Mouse (Mus musculus): ENCODE data around the gene Hvcn1.

Gene Hvcn1

DNA sequence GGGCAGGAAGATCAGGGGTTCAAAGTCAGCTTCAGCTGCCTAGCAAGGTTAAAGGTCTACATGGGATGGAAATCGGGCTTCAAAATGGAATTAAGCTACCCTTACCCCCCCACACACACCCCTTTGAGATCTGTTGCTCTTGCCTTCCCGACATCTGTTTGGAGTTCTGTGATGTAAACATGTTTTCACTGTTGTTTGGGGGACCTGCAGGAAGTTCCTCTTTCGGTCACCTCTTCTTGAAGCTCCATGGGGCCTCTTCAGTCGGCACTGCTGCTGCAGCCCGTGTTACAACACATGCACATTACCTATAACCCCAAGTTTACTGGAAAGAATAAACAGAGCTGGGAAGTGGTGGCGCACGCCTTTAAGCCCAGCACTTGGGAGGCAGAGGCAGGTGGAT is 60.5 kb downstream of the Hvcn1 start:
- DNase-seq (ENCODE audit: low read depth, low spot score), result no peak

GRCm38 (mm10) chr5:122267899-122268298 is 61.3 kb downstream of the Hvcn1 start:
- peak; percentile 80 for DNase-seq (ENCODE audit: low read depth, low spot score)

GRCm38 (mm10) chr5:122268858-122269604 is 62.4 kb downstream of the Hvcn1 start:
- DNase-seq (ENCODE audit: low read depth, low spot score), result no peak

DNA sequence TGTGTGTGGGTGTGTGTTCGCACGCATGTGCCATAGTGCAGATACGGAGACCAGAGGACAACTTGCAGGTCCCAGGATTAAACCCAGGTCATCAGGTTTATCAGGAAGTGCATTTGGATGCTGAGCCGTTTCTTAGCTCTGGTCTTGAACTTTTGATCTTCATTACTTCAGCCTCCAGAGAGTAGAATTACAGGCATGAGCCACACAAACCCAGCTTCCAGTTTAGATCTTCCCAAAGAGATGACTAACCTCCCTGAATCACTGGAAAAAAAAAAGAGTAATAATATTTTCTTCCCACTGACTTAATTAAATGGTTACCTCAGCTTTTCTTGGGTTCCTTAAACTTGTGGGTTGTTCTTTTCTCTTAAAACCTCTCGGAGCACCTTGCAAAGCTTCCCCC is 66.2 kb downstream of the Hvcn1 start:
- DNase-seq (ENCODE audit: low read depth, low spot score), result no peak

DNA sequence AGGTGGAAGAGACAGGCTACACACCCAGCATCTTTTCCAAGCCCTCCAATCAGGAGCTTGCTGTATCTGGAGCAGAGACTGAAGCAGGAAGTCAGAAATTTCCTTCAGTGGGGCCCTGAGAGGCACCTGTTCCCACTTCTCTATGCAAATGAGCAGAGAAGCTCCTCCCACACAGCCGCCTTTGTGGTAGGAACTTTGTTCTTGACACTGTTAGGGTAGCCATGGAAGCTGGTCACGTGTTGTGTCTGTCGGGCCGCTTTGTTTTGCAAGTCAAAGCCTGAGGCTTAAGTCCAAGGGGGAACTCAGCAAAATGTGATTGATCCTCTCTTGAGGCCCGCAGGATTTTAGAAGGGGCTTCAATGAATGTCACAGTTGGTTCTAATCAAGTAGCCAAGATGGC is 68.2 kb downstream of the Hvcn1 start:
- DNase-seq (ENCODE audit: low read depth, low spot score), result no peak

DNA sequence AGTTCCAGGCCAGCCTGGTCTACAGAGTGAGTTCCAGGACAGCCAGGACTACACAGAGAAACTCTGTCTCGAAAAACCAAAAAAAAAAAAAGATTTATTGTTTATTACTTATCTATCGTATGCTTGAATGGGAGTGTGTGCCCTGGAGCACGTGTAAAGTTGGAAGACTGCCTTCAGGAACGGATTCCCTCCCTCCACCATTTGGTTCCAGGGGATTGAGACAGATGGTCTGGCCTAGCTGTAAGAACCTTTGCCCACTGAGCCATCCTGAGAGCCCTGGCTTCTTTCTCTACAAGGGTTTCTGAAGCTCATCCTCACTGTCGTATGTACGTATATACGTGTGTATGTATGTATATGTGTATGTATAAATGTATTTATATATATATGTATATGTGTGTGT is 72.3 kb downstream of the Hvcn1 start:
- peak; percentile 92 for DNase-seq (ENCODE audit: low read depth, low spot score)

- no peak for DNase-seq (ENCODE audit: low read depth, low spot score)
Observed at GRCm38 (mm10) chr5:122279799-122280421, 73.3 kb downstream of the Hvcn1 start.

GRCm38 (mm10) chr5:122280422-122280826 is 73.8 kb downstream of the Hvcn1 start:
- DNase-seq (ENCODE audit: low read depth, low spot score), result no peak

GRCm38 (mm10) chr5:122280827-122281462 is 74.3 kb downstream of the Hvcn1 start:
- DNase-seq (ENCODE audit: low read depth, low spot score), result peak; percentile 63

- DNase-seq (ENCODE audit: low read depth, low spot score), result no peak
Observed at GRCm38 (mm10) chr5:122283828-122284182, 77.2 kb downstream of the Hvcn1 start.

DNA sequence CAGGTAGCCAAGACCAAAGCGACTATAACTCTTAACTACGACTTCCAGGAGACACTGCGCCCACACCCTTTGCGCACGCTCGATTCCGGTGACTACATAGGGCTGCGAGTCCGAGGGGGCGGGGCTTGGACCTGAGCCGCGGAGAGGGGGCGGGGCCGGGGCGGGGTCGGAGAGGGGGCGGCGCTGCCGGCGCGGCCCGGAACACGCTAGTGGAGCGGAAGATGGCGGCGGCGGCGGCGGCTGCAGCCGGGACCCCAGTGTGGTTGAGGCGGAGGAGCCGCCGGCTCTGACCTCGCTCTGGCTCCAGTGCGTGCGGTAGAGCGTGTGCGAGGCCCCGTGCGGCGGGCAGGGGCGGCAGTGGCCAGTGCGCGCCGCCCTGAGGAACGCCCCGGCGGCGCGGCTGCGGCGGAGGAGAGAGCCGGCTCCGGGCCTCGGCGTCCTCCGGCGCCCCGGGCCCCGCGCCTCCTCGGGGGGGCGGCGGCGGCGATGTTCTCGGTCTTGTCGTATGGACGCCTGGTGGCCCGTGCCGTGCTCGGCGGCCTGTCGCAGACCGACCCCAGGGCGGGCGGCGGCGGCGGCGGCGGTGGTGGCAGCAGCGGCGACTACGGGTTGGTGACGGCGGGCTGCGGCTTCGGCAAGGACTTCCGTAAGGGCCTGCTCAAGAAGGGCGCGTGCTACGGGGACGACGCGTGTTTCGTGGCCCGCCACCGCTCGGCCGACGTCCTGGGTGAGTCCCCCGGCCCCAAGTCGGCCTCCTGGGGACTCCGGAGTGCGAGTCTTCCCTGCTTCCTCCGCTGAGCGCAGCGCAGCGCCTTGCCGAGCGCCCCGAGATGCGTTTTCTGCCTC is 77.8 kb downstream of the Hvcn1 start, which contains the start of gene Pptc7:
Gene Pptc7, plus strand, starts transcription at position 183 of the 846 bp plus-strand sequence.
- DNase-seq (ENCODE audit: low read depth, low spot score), result peak; percentile 97

GRCm38 (mm10) chr5:122285029-122285766 is 78.6 kb downstream of the Hvcn1 start:
- DNase-seq (ENCODE audit: low read depth, low spot score), result peak; percentile 79

DNA sequence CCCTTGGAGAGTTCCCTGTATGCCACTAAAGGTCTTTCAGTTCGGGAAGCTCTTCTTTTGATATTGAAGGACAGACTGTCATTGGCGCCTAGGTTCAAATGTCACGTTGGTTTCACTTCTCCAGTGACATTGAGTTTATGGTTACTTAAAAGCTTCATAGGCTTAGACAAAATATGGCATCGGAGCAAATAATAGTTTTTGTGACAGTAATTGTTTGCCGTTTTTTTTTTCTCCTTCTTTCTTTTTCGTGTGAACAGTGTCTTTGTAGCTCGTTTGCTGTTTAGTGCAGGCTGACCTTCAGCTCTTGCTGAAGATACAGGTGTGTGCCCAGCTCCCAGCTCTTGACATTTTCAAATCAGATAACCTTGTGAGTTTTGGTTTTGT is 79.2 kb downstream of the Hvcn1 start:
- DNase-seq (ENCODE audit: low read depth, low spot score), result no peak

GRCm38 (mm10) chr5:122286191-122286590 is 79.6 kb downstream of the Hvcn1 start:
- DNase-seq (ENCODE audit: low read depth, low spot score), result no peak

DNA sequence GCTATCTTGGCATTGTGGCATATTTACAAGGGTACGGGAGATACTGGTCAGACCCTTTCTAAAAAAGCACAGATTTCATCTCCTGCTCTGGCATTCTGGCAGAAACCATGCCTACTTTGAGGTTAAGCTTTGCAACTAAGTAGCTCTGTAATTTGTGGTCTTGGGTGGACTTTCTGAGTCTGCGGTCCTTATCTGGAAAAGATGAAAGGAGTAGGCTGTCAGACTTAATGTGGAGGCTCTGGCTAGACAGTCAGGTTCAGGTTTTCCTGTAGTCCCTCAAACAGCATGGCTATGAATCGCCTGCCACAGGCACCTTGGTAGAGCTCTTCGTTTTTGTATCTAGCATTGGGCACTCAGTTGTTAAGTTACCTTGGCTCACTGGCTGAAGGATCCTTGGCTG is 80.4 kb downstream of the Hvcn1 start:
- DNase-seq (ENCODE audit: low read depth, low spot score), result no peak

DNA sequence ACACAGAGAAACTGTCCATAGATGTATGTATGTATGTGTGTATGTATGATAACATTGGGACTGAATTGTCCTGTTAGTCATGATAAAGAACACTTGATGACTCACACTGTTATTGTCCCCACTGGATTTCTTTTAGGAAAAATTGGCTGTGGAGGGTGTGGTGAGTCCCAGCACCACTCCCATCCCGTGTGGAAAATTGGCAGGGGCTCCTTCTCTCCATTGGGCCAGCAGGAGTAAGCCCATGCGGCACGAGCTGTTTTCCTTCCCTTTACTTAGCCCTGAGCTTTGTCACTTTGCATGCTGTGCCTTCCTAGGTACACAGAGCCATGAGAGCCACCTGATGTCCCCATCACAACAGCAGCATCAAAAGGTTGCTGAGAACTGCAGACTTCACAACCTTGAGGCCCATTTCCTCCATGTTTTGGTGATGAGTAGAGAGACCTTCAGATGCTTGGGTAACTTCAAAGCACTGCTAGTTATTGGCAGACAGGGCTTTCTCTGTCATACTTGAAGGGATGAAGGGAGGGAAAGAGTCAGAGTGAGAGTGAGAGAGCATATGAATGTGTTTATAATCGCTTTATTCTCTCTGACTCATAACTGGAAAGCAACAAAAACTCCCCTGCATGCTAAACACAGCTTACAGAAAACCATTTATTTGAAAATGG is 81.7 kb downstream of the Hvcn1 start:
- no peak for DNase-seq (ENCODE audit: low read depth, low spot score)

DNA sequence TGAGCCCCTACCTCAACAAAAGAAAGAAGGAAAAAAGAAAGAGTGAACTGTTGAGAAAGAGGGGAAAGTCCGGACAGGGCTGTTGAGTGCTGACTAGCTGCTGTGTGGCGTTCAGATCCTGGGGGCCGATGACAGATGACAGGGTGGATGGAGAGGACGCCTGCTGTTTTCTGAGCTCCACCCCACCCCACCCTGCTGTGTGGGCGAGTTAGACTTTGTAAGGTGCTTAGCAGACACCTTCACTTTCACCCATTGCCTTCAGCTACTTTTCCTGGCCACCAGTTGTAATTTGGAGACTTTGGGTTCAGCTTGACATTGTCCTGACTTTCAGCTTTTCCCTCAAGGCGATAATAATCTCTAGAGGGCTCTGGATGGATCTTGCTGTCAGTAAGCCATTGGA is 84.5 kb downstream of the Hvcn1 start:
- DNase-seq (ENCODE audit: low read depth, low spot score), result no peak
